Mouse (Mus musculus) adrenal gland (tissue): ENCODE results near the gene Smco2.
"Not testable (repeated sequence)": the region's sequence is repeated elsewhere in the genome, so short reads cannot be mapped to it uniquely, and the experiment has no call there.

Experiments used
- intact Hi-C: fragments of 180-260 bp; cut with DNase I; formaldehyde crosslinking; loops from one replicate; pipeline ENCODE4 v1.15.1; 2025

Gene Smco2

DNA sequence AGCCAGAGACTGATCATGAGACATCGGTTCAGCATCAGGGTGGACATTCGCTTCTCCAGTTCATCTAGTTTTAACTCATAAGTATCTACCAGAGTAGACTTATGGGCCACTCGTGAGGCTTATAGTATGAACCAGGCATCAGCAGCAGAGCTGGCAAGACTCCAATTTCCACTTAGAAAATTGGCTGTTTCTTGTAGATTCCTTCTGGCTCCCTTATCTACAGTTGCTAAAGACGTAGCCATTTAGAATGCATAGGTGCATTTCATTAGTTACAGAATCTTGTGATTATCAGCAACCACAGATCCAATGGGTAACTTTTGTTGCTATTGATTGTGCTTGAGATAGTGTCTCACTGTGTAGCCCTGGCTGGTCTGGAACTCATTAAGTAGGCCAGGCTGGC, 2.8 kb downstream of the Smco2 start:
- intact Hi-C loops, result no loop called here

- intact Hi-C loops, result no loop called here
These were observed 5.3 kb downstream of the Smco2 start for GRCm38 (mm10) chr6:146855185-146855584.

- intact Hi-C loops, result no loop called here
These were observed 7.5 kb downstream of the Smco2 start for GRCm38 (mm10) chr6:146857386-146857785.

DNA sequence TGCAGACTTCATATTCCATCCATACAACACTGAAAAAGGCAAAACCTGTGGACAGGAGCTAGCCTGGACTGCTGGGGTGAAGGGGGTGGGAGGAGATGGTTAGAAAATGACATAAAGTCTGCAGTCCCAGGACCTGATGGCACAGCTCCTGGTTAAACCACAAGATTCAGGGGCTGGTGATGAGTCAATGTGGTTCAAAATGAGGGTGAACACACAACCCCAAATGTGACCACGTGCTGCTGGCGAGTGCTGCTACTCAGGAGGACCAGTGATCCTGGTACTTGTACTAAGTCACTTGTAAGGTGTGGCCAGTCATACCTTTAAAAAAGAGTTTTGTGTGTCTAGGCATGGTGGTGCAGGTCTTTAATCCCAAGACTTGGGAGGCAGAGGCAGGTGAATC, 13.2 kb downstream of the Smco2 start:
- intact Hi-C loops, result no loop called here

DNA sequence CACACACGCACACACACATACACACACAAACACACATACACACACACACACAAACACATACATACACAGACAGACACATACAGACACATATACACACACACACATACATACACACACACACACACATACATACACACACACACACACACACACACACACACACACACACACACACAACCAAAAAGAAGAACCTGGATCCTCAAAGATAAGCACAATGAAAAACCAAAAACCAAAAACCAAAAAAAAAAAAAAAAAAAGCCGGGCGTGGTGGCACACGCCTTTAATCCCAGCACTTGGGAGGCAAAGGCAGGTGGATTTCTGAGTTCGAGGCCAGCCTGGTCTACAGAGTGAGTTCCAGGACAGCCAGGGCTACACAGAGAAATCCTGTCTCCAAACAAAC, 14.5 kb downstream of the Smco2 start:
- intact Hi-C loops, result not testable (repeated sequence)

- intact Hi-C loops, result no loop called here
These were observed 15.8 kb downstream of the Smco2 start for GRCm38 (mm10) chr6:146865701-146866100.

DNA sequence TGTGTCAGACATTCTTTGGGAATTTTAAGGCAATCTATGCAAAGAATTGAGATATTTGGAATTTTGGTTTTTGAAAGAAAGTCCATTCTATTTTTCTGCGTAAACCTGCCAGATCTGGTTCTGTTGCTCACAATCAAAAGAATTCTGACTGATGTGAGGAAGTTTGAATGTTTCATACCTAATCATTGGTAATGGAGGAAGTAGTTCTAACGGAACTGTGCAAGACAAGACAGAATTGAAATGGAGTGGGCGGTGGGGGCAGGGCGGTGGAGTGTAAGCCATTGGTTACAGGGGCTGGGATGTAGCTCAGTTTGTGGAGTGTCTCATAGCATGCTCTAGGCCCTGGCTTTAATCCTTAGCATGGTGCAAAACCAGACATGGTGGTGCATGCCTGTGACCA, 22.1 kb downstream of the Smco2 start:
- intact Hi-C loops, result no loop called here

DNA sequence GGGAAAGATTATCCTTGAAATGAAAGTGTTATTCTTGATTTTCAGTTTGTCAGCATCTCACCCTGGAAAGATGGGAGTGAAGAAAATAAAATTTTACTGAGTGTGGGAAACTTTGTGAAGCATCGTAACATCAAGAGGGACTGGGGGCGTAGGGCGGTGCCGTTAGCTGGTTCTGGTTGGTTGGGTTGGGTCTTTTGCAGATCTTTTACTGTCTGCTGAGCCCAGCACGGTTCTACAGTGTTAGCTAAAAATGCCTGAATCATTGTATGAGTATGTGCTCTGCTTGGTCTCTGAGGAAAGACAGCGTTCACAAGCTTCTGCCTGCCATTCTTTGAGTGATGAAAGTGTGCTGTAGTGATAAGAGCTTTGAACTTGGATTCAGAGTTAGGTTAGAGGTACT, 24.5 kb downstream of the Smco2 start:
- intact Hi-C loops, result no loop called here

DNA sequence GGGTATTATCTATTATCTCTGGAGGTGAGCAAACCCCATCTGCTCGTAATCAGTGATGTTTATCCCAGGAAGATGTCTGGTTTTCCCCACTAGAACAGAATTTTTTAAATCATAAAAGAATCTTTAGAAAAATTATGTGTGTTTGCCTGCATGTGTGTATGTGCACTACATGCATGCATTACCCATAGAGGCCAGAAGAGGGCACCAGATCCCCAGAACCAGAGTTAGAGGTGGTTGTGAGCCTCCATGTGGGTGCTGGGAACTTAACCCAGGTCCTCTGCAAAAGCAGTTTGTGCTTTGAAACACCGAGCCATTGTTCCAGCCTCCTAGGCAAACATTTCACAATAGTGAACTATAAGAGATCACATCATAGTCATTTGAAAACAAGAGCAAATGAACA, 26.9 kb downstream of the Smco2 start:
- intact Hi-C loops, result no loop called here

GRCm38 (mm10) chr6:146877425-146878045, 27.6 kb downstream of the Smco2 start:
- intact Hi-C loops, result no loop called here

- intact Hi-C loops, result no loop called here
These were observed 29.0 kb downstream of the Smco2 start for GRCm38 (mm10) chr6:146878926-146879325.

- intact Hi-C loops, result no loop called here
These were observed 30.0 kb downstream of the Smco2 start for GRCm38 (mm10) chr6:146879856-146880255.

DNA sequence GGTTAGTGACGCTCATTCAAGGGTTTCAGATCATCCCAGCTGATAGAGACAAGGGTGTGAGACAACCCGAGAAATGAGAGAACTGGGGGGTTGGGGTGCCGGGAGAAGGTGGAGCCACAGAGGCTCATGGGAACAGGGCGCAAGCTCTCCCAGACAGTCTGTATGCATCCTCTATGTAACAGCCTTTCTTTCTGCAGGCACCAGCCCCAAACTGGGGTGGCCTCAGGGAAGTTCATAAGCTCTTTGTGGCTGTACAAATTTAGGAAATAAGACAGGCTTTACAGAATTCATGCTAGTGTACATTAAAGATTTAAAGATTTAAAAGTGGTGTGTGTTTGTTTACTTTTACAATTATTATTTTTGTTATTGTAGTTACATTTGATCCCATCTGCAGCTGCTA, 30.4 kb downstream of the Smco2 start:
- intact Hi-C loops, result no loop called here

DNA sequence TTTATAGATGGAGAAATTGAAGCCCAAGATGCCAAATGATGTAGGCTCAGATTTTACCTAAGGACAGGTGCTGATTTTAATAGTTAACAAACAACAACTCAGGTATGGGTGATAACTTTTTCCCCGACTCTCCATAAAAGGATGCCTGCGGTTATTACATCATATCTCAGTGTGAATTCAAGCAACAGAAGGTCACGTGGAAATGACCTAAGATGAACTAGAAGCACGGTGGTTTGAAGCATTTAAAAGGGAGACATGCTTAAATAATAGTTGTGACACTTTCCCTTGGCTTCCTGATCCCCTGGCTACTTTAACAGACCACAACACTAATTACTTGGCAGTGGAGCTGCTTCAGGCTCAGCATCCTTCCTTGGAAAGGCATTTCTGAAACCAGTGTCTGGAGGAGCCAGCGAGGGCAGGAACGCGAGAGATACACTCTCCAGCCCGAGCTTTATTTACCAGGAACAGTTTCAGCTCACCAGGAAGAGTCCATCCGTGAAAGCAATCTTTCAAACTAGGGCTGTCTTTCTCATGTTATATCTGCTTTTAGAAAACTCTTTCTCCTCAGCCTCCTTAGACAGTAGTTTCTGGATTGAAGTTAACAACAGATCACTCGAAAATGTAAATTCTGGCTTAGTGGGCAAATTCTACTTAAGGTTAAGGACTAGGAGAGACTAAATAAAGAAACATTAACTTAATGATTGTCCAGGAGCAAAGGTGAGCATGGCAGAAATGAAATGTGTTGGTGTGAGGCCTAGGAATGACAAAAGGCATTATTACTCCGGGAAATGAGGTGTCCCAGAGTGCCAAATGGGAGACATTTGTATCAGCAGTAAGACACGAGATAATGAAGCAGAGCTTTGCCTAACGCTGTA, 32.2 kb downstream of the Smco2 start:
- intact Hi-C loops, result no loop called here

GRCm38 (mm10) chr6:146883426-146883825, 33.5 kb downstream of the Smco2 start:
- intact Hi-C loops, result no loop called here

- intact Hi-C loops, result no loop called here
These were observed 34.3 kb downstream of the Smco2 start for GRCm38 (mm10) chr6:146884171-146884570.

GRCm38 (mm10) chr6:146884851-146885250, 34.9 kb downstream of the Smco2 start:
- intact Hi-C loops, result loop anchor here (5.0 kb wide), 1 partner anchor 38 kb away; no protein-coding TSS in a partner anchor

GRCm38 (mm10) chr6:146887958-146888659, 38.2 kb downstream of the Smco2 start, which contains the start of gene Ppfibp1:
TSS of gene Ppfibp1 (plus strand) at chr6:146888487.
- intact Hi-C loops, result loop anchor here (5.0 kb wide), 1 partner anchor 41 kb away; no protein-coding TSS in a partner anchor

- intact Hi-C loops, result loop anchor here (5.0 kb wide), 1 partner anchor 42 kb away; no protein-coding TSS in a partner anchor
These were observed 39.0 kb downstream of the Smco2 start for GRCm38 (mm10) chr6:146888660-146889490.

DNA sequence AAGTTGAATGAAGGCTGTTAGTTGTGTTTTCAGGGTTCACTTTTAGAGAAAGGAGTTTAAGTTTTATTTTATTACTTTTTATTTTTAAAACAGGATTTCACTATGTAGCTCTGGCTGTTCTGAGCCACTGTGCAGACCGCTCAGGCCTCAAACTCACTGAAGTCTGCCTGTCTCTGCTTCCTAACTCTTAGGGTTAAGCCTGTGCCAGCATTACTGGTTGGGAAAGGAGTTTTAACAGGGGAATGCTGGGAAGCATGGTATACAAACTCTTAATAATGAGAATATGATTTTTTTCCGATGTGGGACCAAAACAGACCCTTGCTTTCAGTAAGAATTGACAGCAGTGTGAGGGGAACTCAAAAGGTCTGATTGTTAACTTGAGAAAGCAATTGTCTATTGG, 40.3 kb downstream of the Smco2 start:
- intact Hi-C loops, result no loop called here

DNA sequence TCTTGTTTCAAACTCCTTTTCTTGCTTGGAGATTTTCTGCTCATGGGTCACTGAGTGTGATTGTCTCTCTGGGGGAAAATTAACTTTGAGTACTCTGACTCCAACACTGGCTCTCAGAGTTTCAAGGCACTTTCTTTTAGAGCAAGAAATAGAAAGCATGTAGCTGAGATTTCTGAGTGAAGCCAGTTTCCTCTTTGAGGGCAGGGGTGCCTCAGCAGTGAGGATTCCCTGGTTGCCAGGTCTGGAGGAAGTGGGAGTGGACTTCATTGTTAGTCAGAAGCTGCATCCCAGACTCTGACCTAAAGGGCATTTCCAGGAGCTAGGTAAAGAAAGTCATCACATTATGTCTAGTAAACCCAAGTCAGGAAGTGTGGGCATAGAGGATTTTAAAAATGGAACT, 40.7 kb downstream of the Smco2 start:
- intact Hi-C loops, result no loop called here
